Mouse (Mus musculus): ENCODE data around the gene Terf2. TPM values are rescaled to one million over a fixed set of nuclear protein-coding genes. Genes with fewer than 3 reads are reported as not detected.
A peak's percentile ranks its signal among the peaks of the same experiment; 100 is the strongest.

The Terf2 gene
- polyA plus RNA-seq, 1 experiment from 2014 or later, result 10.9 TPM

Small RNA genes within 50 kb of the gene (microRNA-seq; reads per million reads assigned to microRNA genes)
- 2.2 reads per million, percentile 27 among the genes with 10 or more reads in this experiment for gene Mir7075 (ENCODE audit: borderline number of aligned reads)

Other genes starting within 250 kb of the Terf2 start
- 0.08 and 0.17 TPM in 2 replicates for gene Has3, start 226.3 kb downstream of the Terf2 start, polyA plus RNA-seq (2014; fragmentation: Nextera tagmentation; extraction: Ambion mirVana)
- 53.9 and 56.9 TPM in 2 replicates for gene Utp4, start 202.9 kb downstream of the Terf2 start, polyA plus RNA-seq (2014; fragmentation: Nextera tagmentation; extraction: Ambion mirVana)
- gene Sntb2, start 160.8 kb downstream of the Terf2 start, polyA plus RNA-seq (2014; fragmentation: Nextera tagmentation; extraction: Ambion mirVana), result 6.0 and 8.0 TPM in 2 replicates
- 48.5 and 59.8 TPM in 2 replicates for gene Vps4a, start 65.3 kb downstream of the Terf2 start, polyA plus RNA-seq (2014; fragmentation: Nextera tagmentation; extraction: Ambion mirVana)
- gene Pdf, start 47.9 kb downstream of the Terf2 start, polyA plus RNA-seq (2014; fragmentation: Nextera tagmentation; extraction: Ambion mirVana), result 40.7 and 42.6 TPM in 2 replicates
- gene Cog8, start 39.9 kb downstream of the Terf2 start, polyA plus RNA-seq (2014; fragmentation: Nextera tagmentation; extraction: Ambion mirVana), result 31.5 and 31.9 TPM in 2 replicates
- gene Nip7, start 39.7 kb downstream of the Terf2 start, polyA plus RNA-seq (2014; fragmentation: Nextera tagmentation; extraction: Ambion mirVana), result 66.9 and 71.9 TPM in 2 replicates
- not detected in 2 replicates for gene Tmed6, start 30.9 kb downstream of the Terf2 start, polyA plus RNA-seq (2014; fragmentation: Nextera tagmentation; extraction: Ambion mirVana)
- 87.0 and 93.6 TPM in 2 replicates for gene Cyb5b, start 54.1 kb upstream of the Terf2 start, polyA plus RNA-seq (2014; fragmentation: Nextera tagmentation; extraction: Ambion mirVana)
- gene Nfat5, start 196.9 kb upstream of the Terf2 start, polyA plus RNA-seq (2014; fragmentation: Nextera tagmentation; extraction: Ambion mirVana), result 11.2 and 12.2 TPM in 2 replicates